Mouse (Mus musculus) ES-Bruce4 (cell line): ENCODE data around the gene Ly9. TPM values are rescaled to one million over a fixed set of nuclear protein-coding genes. Genes with fewer than 3 reads are reported as not detected.

Experiments
- H3K27ac ChIP-seq: 2 replicates; pipeline ENCODE4 v1.5.1; 2012; ENCODE audit warnings: low read length, inconsistent platforms; ENCODE audit not compliant: insufficient read depth
- H3K27me3 ChIP-seq: 2 replicates; pipeline ENCODE4 v1.6.1; 2012; ENCODE audit warnings: mild to moderate bottlenecking, low read length, inconsistent platforms; ENCODE audit not compliant: control insufficient read depth, poor library complexity, insufficient read depth, severe bottlenecking
- H3K36me3 ChIP-seq: 2 replicates; pipeline ENCODE4 v1.6.1; 2012; ENCODE audit warnings: inconsistent platforms, mild to moderate bottlenecking, low read length, moderate library complexity; ENCODE audit not compliant: control insufficient read depth, poor library complexity, insufficient read depth, severe bottlenecking
- H3K4me1 ChIP-seq: one replicate; pipeline ENCODE4 v1.8.1; 2011; ENCODE audit warnings: low read length; ENCODE audit not compliant: control insufficient read depth, insufficient read depth
- H3K4me3 ChIP-seq: 2 replicates; pipeline ENCODE4 v1.5.1; 2011; ENCODE audit warnings: low read depth, mild to moderate bottlenecking, low read length
- H3K9ac ChIP-seq: 2 replicates; pipeline ENCODE4 v1.6.1; 2012; ENCODE audit warnings: low read depth, mild to moderate bottlenecking, inconsistent platforms; ENCODE audit not compliant: poor library complexity, severe bottlenecking
- H3K9me3 ChIP-seq: replicated peaks from 2 replicates; pipeline ENCODE4 v1.6.1; 2012; ENCODE audit warnings: mild to moderate bottlenecking, low read length, inconsistent platforms; ENCODE audit not compliant: control insufficient read depth, poor library complexity, insufficient read depth, severe bottlenecking
- CTCF ChIP-seq: IDR thresholded peaks from one replicate; pipeline ENCODE4 v1.8.1; 2011; ENCODE audit warnings: low read depth, low read length
- EP300 ChIP-seq: IDR thresholded peaks from 2 replicates; pipeline ENCODE4 v1.6.1; 2011; ENCODE audit warnings: low read depth, low read length; ENCODE audit not compliant: insufficient read depth
- POLR2A ChIP-seq: IDR thresholded peaks from one replicate; pipeline ENCODE4 v1.8.1; 2011; ENCODE audit warnings: low read length; ENCODE audit not compliant: insufficient read depth
- polyA plus RNA-seq: library from polyadenylated mRNA; stranded (reverse); fragments of >200 nt; gene quantifications from 2 replicates; pipeline ENCODE4 v1.2.4, GENCODE M21; 2011; ENCODE audit warnings: low read depth; ENCODE audit not compliant: missing spikeins, insufficient read depth, insufficient read length

Gene Ly9
- polyA plus RNA-seq, 1 experiment: not detected

GRCm38 (mm10) chr1:171552230-171552629 lies 55.0 kb downstream of the Ly9 start:
- H3K9ac ChIP-seq: no peak overlapping the region
- no peaks in the 10 kb centered on the region for H3K4me1 ChIP-seq
- peaks cover 6% of the 10 kb centered on the region for H3K9me3 ChIP-seq
- TF ChIP-seq EP300 (no peak), POLR2A (no peak)
- H3K27me3 ChIP-seq: no peaks in the 10 kb centered on the region
- H3K36me3 ChIP-seq: no peaks in the 10 kb centered on the region
- no peak overlapping the region for H3K27ac ChIP-seq
- H3K4me3 ChIP-seq: no peak overlapping the region

GRCm38 (mm10) chr1:171551326-171551725 lies 55.9 kb downstream of the Ly9 start:
- H3K9me3 ChIP-seq: peaks cover 6% of the 10 kb centered on the region
- no peak overlapping the region for H3K27ac ChIP-seq
- H3K4me1 ChIP-seq: no peaks in the 10 kb centered on the region
- no peaks in the 10 kb centered on the region for H3K36me3 ChIP-seq
- TF ChIP-seq CTCF: no peak
- no peak for TF ChIP-seq EP300
- TF ChIP-seq POLR2A: no peak
- H3K4me3 ChIP-seq: no peak overlapping the region
- H3K9ac ChIP-seq: no peak overlapping the region
- H3K27me3 ChIP-seq: no peaks in the 10 kb centered on the region

GRCm38 (mm10) chr1:171540694-171541093 lies 66.5 kb downstream of the Ly9 start:
- Histone ChIP-seq H3K27me3 (no peaks in the 10 kb centered on the region), H3K27ac (no peak overlapping the region), H3K36me3 (no peaks in the 10 kb centered on the region), H3K9ac (no peak overlapping the region), H3K4me3 (no peak overlapping the region), H3K9me3 (peaks cover 3% of the 10 kb centered on the region; the same call in 1 of the 2 replicates), H3K4me1 (no peaks in the 10 kb centered on the region)
- TF ChIP-seq POLR2A (no peak), CTCF (no peak), EP300 (no peak)

Other genes starting within 250 kb of the Ly9 start
- 0.52 and 0.73 TPM in 2 replicates for gene Klhdc9, start 246.6 kb downstream of the Ly9 start, polyA plus RNA-seq
- 4.3 and 4.6 TPM in 2 replicates for gene Nectin4, start 237.3 kb downstream of the Ly9 start, polyA plus RNA-seq
- gene Arhgap30, start 218.5 kb downstream of the Ly9 start, polyA plus RNA-seq: 0.78 and 1.1 TPM in 2 replicates
- 57.7 and 79.4 TPM in 2 replicates for gene Usf1, start 196.1 kb downstream of the Ly9 start, polyA plus RNA-seq
- 9.9 TPM in 2 replicates for gene Tstd1, start 188.5 kb downstream of the Ly9 start, polyA plus RNA-seq
- gene F11r, start 169.9 kb downstream of the Ly9 start, polyA plus RNA-seq: 123 and 146 TPM in 2 replicates
- gene Alyref2, start 103.9 kb downstream of the Ly9 start, polyA plus RNA-seq: 4.7 and 5.2 TPM in 2 replicates
- not detected in 2 replicates for gene Itln1, start 72.1 kb downstream of the Ly9 start, polyA plus RNA-seq
- gene Cd244a, start 48.2 kb downstream of the Ly9 start, polyA plus RNA-seq: not detected in 2 replicates
- gene Slamf7, start 45.6 kb upstream of the Ly9 start, polyA plus RNA-seq: not detected in 2 replicates
- not detected in 2 replicates for gene Cd48, start 74.6 kb upstream of the Ly9 start, polyA plus RNA-seq
- not detected in 2 replicates for gene Slamf1, start 159.7 kb upstream of the Ly9 start, polyA plus RNA-seq
- not detected in 2 replicates for gene Cd84, start 232.3 kb upstream of the Ly9 start, polyA plus RNA-seq